Comparison of ENCODE assay signal across 9 mouse cellular contexts in the genomic region with DNA sequence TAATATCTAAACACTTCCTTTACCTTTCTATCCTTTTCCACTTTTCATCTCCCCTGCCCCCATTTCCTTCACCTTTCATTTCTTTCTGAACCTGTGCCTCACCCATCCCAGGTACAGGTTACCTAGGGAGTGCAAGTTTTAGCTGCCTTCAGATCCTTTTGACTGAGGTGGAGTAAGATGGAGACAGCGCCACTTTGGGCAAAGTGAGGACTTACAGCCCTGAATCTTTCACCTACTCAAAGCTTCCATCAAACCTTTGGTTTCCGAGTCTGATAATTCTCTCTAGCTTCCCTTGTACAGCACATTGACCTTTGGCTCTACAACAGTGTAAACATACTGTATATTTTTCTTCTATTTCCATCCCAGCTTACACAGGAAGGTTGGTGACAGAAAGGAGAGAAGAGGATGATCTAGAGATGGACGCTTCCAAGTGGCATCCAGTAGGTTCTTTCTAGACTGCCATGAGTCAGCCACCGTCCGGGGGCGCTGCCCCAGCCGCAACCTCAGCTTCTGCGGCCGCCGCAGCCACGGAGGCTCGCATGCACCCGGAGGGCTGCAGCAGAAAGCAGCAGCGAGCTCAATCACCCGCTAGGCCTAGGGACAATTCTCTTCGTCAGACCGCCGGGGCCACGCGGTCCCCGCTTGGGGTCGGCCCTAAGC. TPM values are rescaled to one million over a fixed set of nuclear protein-coding genes. Genes with fewer than 3 reads are reported as not detected.
DNase-seq lines count a peak whose midpoint lies in the region; ATAC-seq and TF ChIP-seq lines count a peak whose summit lies in the region.
"Had no signal": no experiment of that assay in that cellular context is flagged by ENCODE, and none has a peak within 500 bp of the region (broad histone marks: within the 10 kb centered on the region; RNA-seq: fewer than 3 reads in every experiment).

No protein-coding gene starts in this region.

- WGBS in kidney, adult 2 months, result 2% methylated on average over 22 of the region's 22 CpGs
- WGBS in forebrain, embryonic 10.5 days, result under 1% methylated on average over 22 of the region's 22 CpGs
- WGBS in limb, embryonic 13.5 days, result under 1% methylated on average over 22 of the region's 22 CpGs

- no peaks in the 10 kb centered on the region for H3K36me3 ChIP-seq in kidney, adult 2 months (ENCODE audit: control insufficient read depth, insufficient read depth, low read length)
- peaks cover 11% of the 10 kb centered on the region; the same call in 1 of the 2 replicates for H3K36me3 ChIP-seq in forebrain, embryonic 10.5 days (replicated peaks)
- H3K36me3 ChIP-seq in limb, embryonic 13.5 days, result no peaks in the 10 kb centered on the region

- no peak overlapping the region for H3K27ac ChIP-seq in kidney, adult 2 months (ENCODE audit: insufficient read depth, low read depth, low read length)
- H3K27ac ChIP-seq in forebrain, embryonic 10.5 days, result peak overlapping the region; percentile 84
- no peak overlapping the region for H3K27ac ChIP-seq in limb, embryonic 13.5 days

- no peak for DNase-seq in kidney, adult 2 months
- DNase-seq in kidney, postnatal 10 days, result no peak
- peak; percentile 70 for DNase-seq in R1 (ENCODE audit: low read depth, low spot score)
- DNase-seq in forebrain, embryonic 10.5 days (ENCODE audit: extremely low spot score, low spot score), result peak; percentile 16
- DNase-seq in right cerebral cortex, postnatal 14 days, result peak; percentile 65
- DNase-seq in spleen, postnatal 10 days (ENCODE audit: low spot score in 2 of 2), result no peak
- DNase-seq in lung, postnatal 14 days, result no peak

- H3K4me1 ChIP-seq in kidney, adult 2 months (ENCODE audit: control insufficient read depth, insufficient read depth, low read length), result no peaks in the 10 kb centered on the region
- peaks cover 47% of the 10 kb centered on the region for H3K4me1 ChIP-seq in forebrain, embryonic 10.5 days
- H3K4me1 ChIP-seq in limb, embryonic 13.5 days, result peaks cover 30% of the 10 kb centered on the region

- peaks cover 5% of the 10 kb centered on the region for H3K27me3 ChIP-seq in kidney, adult 2 months (replicated peaks; ENCODE audit: control insufficient read depth, insufficient read depth, low read length)
- peaks cover 25% of the 10 kb centered on the region for H3K27me3 ChIP-seq in forebrain, embryonic 10.5 days (ENCODE audit: poor library complexity, severe bottlenecking)
- H3K27me3 ChIP-seq in limb, embryonic 13.5 days, result peaks cover 76% of the 10 kb centered on the region

- no peak for ATAC-seq in limb, embryonic 13.5 days (ENCODE audit: low FRiP score, low read depth)

- no peaks in the 10 kb centered on the region for H3K9me3 ChIP-seq in forebrain, embryonic 10.5 days
- no peaks in the 10 kb centered on the region for H3K9me3 ChIP-seq in limb, embryonic 13.5 days

- H3K4me3 ChIP-seq in kidney, adult 2 months (ENCODE audit: insufficient read depth, low read depth, low read length), result peak overlapping the region; percentile 1; the same call in 1 of the 2 replicates
- H3K4me3 ChIP-seq in forebrain, embryonic 10.5 days, result peak overlapping the region; percentile 75
- H3K4me3 ChIP-seq in limb, embryonic 13.5 days, result peak overlapping the region; percentile 55

- TF ChIP-seq POLR2A in kidney, adult 2 months (IDR thresholded peaks at IDR 0.05; ENCODE audit: low read depth, low read length), result no peak

- TF ChIP-seq CTCF in kidney, adult 2 months (conservative IDR thresholded peaks at IDR 0.05; ENCODE audit: insufficient read depth, insufficient read length, low read depth, low read length), result no peak

- no peak overlapping the region for H3K9ac ChIP-seq in limb, embryonic 13.5 days

- peak overlapping the region; percentile 97 for H3K4me2 ChIP-seq in limb, embryonic 13.5 days (replicated peaks)

RNA-seq across cellular contexts. Expression of a gene that starts 2.7 kb away (rescaled TPM):
- polyA plus RNA-seq in kidney, adult 2 months (2012; rRNA removed), result 0.09 and 0.12 TPM in 2 replicates
- polyA plus RNA-seq in forebrain, embryonic 10.5 days (2016; fragmentation: Nextera tagmentation; extraction: Ambion mirVana), result 9.6 and 10.6 TPM in 2 replicates
- 0.94 and 1.5 TPM in 2 replicates for polyA plus RNA-seq in limb, embryonic 13.5 days (2015; fragmentation: Nextera tagmentation; extraction: Ambion mirVana)

RNA-seq across cellular contexts. Expression of a gene that starts 52.4 kb away (rescaled TPM):
- not detected in 2 replicates for polyA plus RNA-seq in kidney, adult 2 months (2012; rRNA removed)
- polyA plus RNA-seq in forebrain, embryonic 10.5 days (2016; fragmentation: Nextera tagmentation; extraction: Ambion mirVana), result 0.39 and 1.0 TPM in 2 replicates
- polyA plus RNA-seq in limb, embryonic 13.5 days (2015; fragmentation: Nextera tagmentation; extraction: Ambion mirVana), result 0.65 TPM in 1 of 2 replicates, not detected in the other
- polyA plus RNA-seq: large intestine, adult 2 months had no signal

Comparison
In these comparisons a context has a peak if more than half of its experiments do, and no peak if none do; other contexts are left out.
1. DNase-seq: peak in R1 (single experiment), forebrain, embryonic 10.5 days (single experiment) and right cerebral cortex, postnatal 14 days (single experiment); none in kidney, adult 2 months (single experiment), kidney, postnatal 10 days (single experiment), spleen, postnatal 10 days (0 of 2) and lung, postnatal 14 days (single experiment).
2. H3K4me3 ChIP-seq: peak in every context shown above with its lines; median percentile 75 in forebrain, embryonic 10.5 days; 55 in limb, embryonic 13.5 days; 1 in kidney, adult 2 months.